Mouse (Mus musculus): ENCODE measurements around the gene Tpt1. TPM values are rescaled to one million over a fixed set of nuclear protein-coding genes. Genes with fewer than 3 reads are reported as not detected.

Tpt1 gene
- polyA plus RNA-seq, 1 experiment: 3,849 TPM

DNA sequence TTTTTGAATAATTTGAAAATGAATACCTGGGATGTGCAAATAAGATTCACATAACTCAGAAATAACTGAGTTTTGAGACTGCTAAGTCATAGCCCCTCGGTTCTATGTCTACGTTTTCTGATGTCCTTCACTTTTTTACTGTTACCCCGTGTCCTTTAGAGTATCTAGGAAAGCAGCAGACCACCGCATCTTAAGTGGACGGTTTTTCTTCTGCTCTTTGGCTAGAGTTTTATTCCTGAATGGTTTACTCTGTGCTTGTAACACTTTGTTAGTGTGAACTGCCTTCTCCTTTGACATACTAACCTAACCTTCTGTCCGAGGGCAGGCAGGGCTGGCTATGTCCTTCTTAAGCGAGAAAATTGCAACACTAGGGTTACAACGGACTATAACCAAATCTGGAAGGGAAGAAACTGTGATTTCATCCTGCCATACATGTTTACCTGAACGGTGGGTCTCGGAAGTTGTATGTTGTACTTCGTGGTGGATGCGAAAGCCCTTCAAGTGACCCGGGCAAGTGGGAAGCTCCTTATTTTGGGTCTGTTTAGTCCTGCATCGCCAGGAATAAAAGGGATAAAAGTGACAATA, 690 bp upstream of the Tpt1 start:
- Histone ChIP-seq H3K4me3 (ENCODE audit: insufficient read depth, low read length) (peak overlapping the region; percentile 72), H3K4me1 (ENCODE audit: control insufficient read depth, insufficient read depth, low read length) (peaks cover 27% of the 10 kb centered on the region), H3K27ac (ENCODE audit: insufficient read depth, low read depth, low read length) (peak overlapping the region; percentile 93)
- TF ChIP-seq POLR2A (IDR thresholded peaks at IDR 0.05; ENCODE audit: borderline replicate concordance, low read depth, low read length): no peak
- TF ChIP-seq CTCF (IDR thresholded peaks at IDR 0.05; ENCODE audit: low read depth, low read length): no peak

DNA sequence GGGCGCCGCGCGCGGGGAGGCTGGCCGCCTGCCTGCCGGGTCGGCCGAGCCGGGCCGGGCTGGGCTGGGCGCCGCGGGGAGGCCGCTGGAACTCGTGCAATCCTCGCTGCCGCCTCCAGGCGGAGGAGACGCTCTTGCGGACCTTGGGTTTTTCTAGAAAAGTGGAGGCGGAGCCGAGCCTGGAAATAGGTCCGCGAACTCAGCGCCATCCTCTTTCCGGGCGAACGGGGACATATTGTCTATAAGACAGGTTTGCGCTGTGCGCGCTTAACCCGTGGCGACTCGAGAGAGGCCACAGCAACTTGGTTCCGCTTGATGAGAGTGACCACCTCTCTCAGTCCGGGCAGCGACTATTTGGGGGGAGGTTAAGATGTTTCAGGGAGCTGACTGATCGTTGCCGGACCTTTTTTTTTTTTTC, 814 bp downstream of the Tpt1 start:
- Histone ChIP-seq H3K27ac (ENCODE audit: insufficient read depth, low read depth, low read length) (peak overlapping the region; percentile 89), H3K4me1 (ENCODE audit: control insufficient read depth, insufficient read depth, low read length) (peaks cover 27% of the 10 kb centered on the region), H3K4me3 (ENCODE audit: insufficient read depth, low read length) (peak overlapping the region; percentile 67)
- no peak for TF ChIP-seq POLR2A (IDR thresholded peaks at IDR 0.05; ENCODE audit: borderline replicate concordance, low read depth, low read length)

- TF ChIP-seq POLR2A (IDR thresholded peaks at IDR 0.05; ENCODE audit: borderline replicate concordance, low read depth, low read length): no peak
- no peak for TF ChIP-seq CTCF (IDR thresholded peaks at IDR 0.05; ENCODE audit: low read depth, low read length)
- H3K4me3 ChIP-seq (ENCODE audit: insufficient read depth, low read length): no peak overlapping the region
- H3K27ac ChIP-seq (ENCODE audit: insufficient read depth, low read depth, low read length): no peak overlapping the region
- H3K4me1 ChIP-seq (ENCODE audit: control insufficient read depth, insufficient read depth, low read length): peaks cover 20% of the 10 kb centered on the region
Measured at GRCm38 (mm10) chr14:75847669-75848068, 2.8 kb downstream of the Tpt1 start.

DNA sequence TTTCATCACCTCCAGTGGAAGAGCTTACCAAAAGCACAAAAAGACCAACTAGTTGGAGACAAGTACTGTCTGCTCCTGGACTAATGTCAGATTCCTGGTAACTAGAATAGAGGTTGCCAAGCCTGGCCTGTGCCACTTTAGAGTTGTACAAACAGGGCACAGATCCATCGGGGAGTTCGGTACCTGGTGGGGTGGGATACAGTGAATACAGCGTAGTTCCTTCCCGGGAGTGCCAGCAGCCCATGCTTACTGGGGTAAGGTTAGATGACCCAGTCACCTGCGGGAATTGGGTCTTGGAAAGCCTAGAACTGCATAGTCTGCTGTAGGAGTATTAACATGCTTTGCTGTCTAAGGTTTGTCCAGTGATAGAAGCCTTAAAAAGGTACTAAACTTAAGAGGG, 3.6 kb downstream of the Tpt1 start:
- Histone ChIP-seq H3K4me1 (ENCODE audit: control insufficient read depth, insufficient read depth, low read length) (peaks cover 16% of the 10 kb centered on the region), H3K4me3 (ENCODE audit: insufficient read depth, low read length) (no peak overlapping the region)
- TF ChIP-seq CTCF (IDR thresholded peaks at IDR 0.05; ENCODE audit: low read depth, low read length): no peak
- TF ChIP-seq POLR2A (IDR thresholded peaks at IDR 0.05; ENCODE audit: borderline replicate concordance, low read depth, low read length): no peak

DNA sequence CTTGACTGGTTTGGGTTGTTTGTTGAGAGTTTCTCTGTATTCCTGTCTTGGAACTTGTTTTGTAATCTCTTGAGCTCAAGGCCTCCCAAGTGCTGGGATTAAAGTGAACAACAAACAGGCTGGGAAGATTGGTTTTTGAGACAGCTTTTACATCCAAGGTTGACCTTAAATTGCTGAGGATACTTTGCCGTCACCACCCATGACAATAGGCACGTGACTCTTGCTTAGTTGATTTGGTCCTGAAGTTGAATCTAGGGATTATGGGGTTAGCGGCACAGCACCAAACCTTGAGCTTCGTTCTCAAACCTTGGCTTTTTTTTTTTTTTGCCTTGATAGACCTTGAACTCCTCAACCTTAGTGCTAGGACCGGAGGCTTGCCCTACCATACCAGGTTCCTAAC, 4.3 kb downstream of the Tpt1 start:
- H3K27ac ChIP-seq (ENCODE audit: insufficient read depth, low read depth, low read length): no peak overlapping the region
- H3K4me3 ChIP-seq (ENCODE audit: insufficient read depth, low read length): no peak overlapping the region
- H3K4me1 ChIP-seq (ENCODE audit: control insufficient read depth, insufficient read depth, low read length): peaks cover 15% of the 10 kb centered on the region
- TF ChIP-seq POLR2A (IDR thresholded peaks at IDR 0.05; ENCODE audit: borderline replicate concordance, low read depth, low read length) (no peak), CTCF (IDR thresholded peaks at IDR 0.05; ENCODE audit: low read depth, low read length) (no peak)

More for the DNA sequence above, 3.6 kb downstream of the Tpt1 start:
- H3K27ac ChIP-seq (ENCODE audit: insufficient read depth, low read depth, low read length): no peak overlapping the region

GRCm38 (mm10) chr14:75849842-75850568, 5.1 kb downstream of the Tpt1 start:
- H3K4me3 ChIP-seq (ENCODE audit: insufficient read depth, low read length): no peak overlapping the region
- peaks cover 15% of the 10 kb centered on the region for H3K4me1 ChIP-seq (ENCODE audit: control insufficient read depth, insufficient read depth, low read length)
- no peak for TF ChIP-seq POLR2A (IDR thresholded peaks at IDR 0.05; ENCODE audit: borderline replicate concordance, low read depth, low read length)
- no peak for TF ChIP-seq CTCF (IDR thresholded peaks at IDR 0.05; ENCODE audit: low read depth, low read length)
- H3K27ac ChIP-seq (ENCODE audit: insufficient read depth, low read depth, low read length): no peak overlapping the region

DNA sequence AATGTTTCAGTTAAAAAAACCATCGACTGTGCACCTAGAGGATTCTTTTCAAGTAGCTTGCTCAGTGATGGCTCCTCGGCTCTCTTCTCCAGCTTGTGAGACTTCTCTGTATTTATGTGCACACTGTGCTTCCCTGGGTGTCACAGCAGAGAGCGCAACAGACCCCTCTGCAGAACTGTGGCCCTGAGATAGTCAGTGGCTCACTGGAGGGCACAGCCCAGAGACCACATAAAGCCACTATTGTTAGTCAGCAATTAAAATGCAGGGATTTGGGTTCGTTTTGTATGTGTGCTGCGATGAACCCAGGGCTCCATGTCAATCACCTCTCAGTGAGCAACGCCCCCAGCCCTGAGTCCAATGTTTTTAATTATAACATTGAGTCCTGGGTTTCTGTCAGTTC, 5.9 kb downstream of the Tpt1 start:
- H3K4me1 ChIP-seq (ENCODE audit: control insufficient read depth, insufficient read depth, low read length): peaks cover 15% of the 10 kb centered on the region
- no peak for TF ChIP-seq POLR2A (IDR thresholded peaks at IDR 0.05; ENCODE audit: borderline replicate concordance, low read depth, low read length)
- no peak for TF ChIP-seq CTCF (IDR thresholded peaks at IDR 0.05; ENCODE audit: low read depth, low read length)
- no peak overlapping the region for H3K27ac ChIP-seq (ENCODE audit: insufficient read depth, low read depth, low read length)
- no peak overlapping the region for H3K4me3 ChIP-seq (ENCODE audit: insufficient read depth, low read length)

DNA sequence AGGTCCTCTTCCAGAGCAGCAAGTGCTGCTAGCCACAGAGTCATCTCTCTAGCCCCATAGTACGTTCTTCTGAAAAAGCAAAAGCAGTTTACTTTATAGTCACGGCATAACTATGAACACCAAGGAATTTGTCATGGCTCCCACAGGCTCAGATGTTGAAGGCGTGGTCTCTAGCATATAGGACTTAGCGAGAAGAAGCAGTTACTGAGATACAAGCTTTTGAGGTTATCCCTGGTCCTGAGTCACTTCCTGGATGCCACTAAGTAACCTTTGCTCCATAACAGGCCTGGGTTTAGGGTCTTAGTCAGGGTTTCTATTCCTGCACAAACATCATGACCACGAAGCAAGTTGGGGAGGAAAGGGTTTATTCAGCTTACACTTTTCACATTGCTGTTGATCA, 7.1 kb downstream of the Tpt1 start:
- no peak for TF ChIP-seq CTCF (IDR thresholded peaks at IDR 0.05; ENCODE audit: low read depth, low read length)
- no peak for TF ChIP-seq POLR2A (IDR thresholded peaks at IDR 0.05; ENCODE audit: borderline replicate concordance, low read depth, low read length)
- Histone ChIP-seq H3K4me3 (ENCODE audit: insufficient read depth, low read length) (no peak overlapping the region), H3K27ac (ENCODE audit: insufficient read depth, low read depth, low read length) (no peak overlapping the region), H3K4me1 (ENCODE audit: control insufficient read depth, insufficient read depth, low read length) (peaks cover 11% of the 10 kb centered on the region)

- Histone ChIP-seq H3K27ac (ENCODE audit: insufficient read depth, low read depth, low read length) (no peak overlapping the region), H3K4me1 (ENCODE audit: control insufficient read depth, insufficient read depth, low read length) (peaks cover 5% of the 10 kb centered on the region; the same call in 1 of the 2 replicates), H3K4me3 (ENCODE audit: insufficient read depth, low read length) (no peak overlapping the region)
- TF ChIP-seq POLR2A (IDR thresholded peaks at IDR 0.05; ENCODE audit: borderline replicate concordance, low read depth, low read length) (no peak), CTCF (IDR thresholded peaks at IDR 0.05; ENCODE audit: low read depth, low read length) (no peak)
Measured at GRCm38 (mm10) chr14:75855263-75855992, 10.5 kb downstream of the Tpt1 start.

GRCm38 (mm10) chr14:75858181-75858580, 13.3 kb downstream of the Tpt1 start:
- Histone ChIP-seq H3K4me3 (ENCODE audit: insufficient read depth, low read length) (no peak overlapping the region), H3K27ac (ENCODE audit: insufficient read depth, low read depth, low read length) (no peak overlapping the region), H3K4me1 (ENCODE audit: control insufficient read depth, insufficient read depth, low read length) (peaks cover 6% of the 10 kb centered on the region)
- no peak for TF ChIP-seq CTCF (IDR thresholded peaks at IDR 0.05; ENCODE audit: low read depth, low read length)
- no peak for TF ChIP-seq POLR2A (IDR thresholded peaks at IDR 0.05; ENCODE audit: borderline replicate concordance, low read depth, low read length)

Data from bone marrow macrophage, adult 2 months (primary cell).